Mouse (Mus musculus): Measurements from ENCODE around the gene Tmem14c. TPM values are rescaled to one million over a fixed set of nuclear protein-coding genes. Genes with fewer than 3 reads are reported as not detected.
A peak's percentile ranks its signal among the peaks of the same experiment; 100 is the strongest.

The Tmem14c gene
- polyA plus RNA-seq (2016; fragmentation: Nextera tagmentation; extraction: Ambion mirVana), result 196 and 204 TPM in 2 replicates

- Histone ChIP-seq H3K9ac (replicated peaks) (peak within 1 kb of the TSS; percentile 73), H3K4me1 (replicated peaks) (peaks cover 9% of the 10 kb centered on the region), H3K27ac (peak within 1 kb of the TSS; percentile 89), H3K4me3 (replicated peaks) (peak within 1 kb of the TSS; percentile 64), H3K9me3 (no peaks in the 10 kb centered on the region), H3K36me3 (peaks cover 64% of the 10 kb centered on the region), H3K4me2 (peak within 1 kb of the TSS; percentile 82), H3K27me3 (no peaks in the 10 kb centered on the region)
- WGBS, result under 1% methylated on average over 43 of the region's 43 CpGs
- ATAC-seq (ENCODE audit: insufficient number of reproducible peaks, insufficient read depth, low FRiP score, low TSS enrichment, low read depth), result peak; percentile 97
These were observed at the start of gene Tmem14c for GRCm38 (mm10) chr13:41015829-41016634. Tmem14c (plus strand) TSS chr13:41016292.

- ATAC-seq (ENCODE audit: insufficient number of reproducible peaks, insufficient read depth, low FRiP score, low TSS enrichment, low read depth), result no peak
- H3K9ac ChIP-seq (replicated peaks), result no peak overlapping the region
These were observed 48.5 kb upstream of the Tmem14c start for GRCm38 (mm10) chr13:40967609-40968008.

GRCm38 (mm10) chr13:40968564-40968963 lies 47.5 kb upstream of the Tmem14c start:
- H3K9me3 ChIP-seq, result no peaks in the 10 kb centered on the region
- WGBS, result 86% methylated on average over 5 of the region's 5 CpGs

More at GRCm38 (mm10) chr13:40967609-40968008, 48.5 kb upstream of the Tmem14c start:
- H3K4me1 ChIP-seq (replicated peaks), result no peaks in the 10 kb centered on the region
- no peaks in the 10 kb centered on the region for H3K9me3 ChIP-seq
- H3K27me3 ChIP-seq, result no peaks in the 10 kb centered on the region
- no peak overlapping the region for H3K27ac ChIP-seq
- no peak overlapping the region for H3K4me3 ChIP-seq (replicated peaks)
- no peak overlapping the region for H3K4me2 ChIP-seq
- 91% methylated on average over 10 of the region's 10 CpGs for WGBS
- no peaks in the 10 kb centered on the region for H3K36me3 ChIP-seq

GRCm38 (mm10) chr13:40969761-40970390 lies 46.2 kb upstream of the Tmem14c start:
- no peak overlapping the region for H3K9ac ChIP-seq (replicated peaks)
- no peaks in the 10 kb centered on the region for H3K36me3 ChIP-seq
- H3K4me1 ChIP-seq (replicated peaks), result no peaks in the 10 kb centered on the region
- H3K4me2 ChIP-seq, result no peak overlapping the region
- ATAC-seq (ENCODE audit: insufficient number of reproducible peaks, insufficient read depth, low FRiP score, low TSS enrichment, low read depth), result no peak
- 90% methylated on average over 4 of the region's 4 CpGs for WGBS
- H3K27ac ChIP-seq, result no peak overlapping the region
- H3K27me3 ChIP-seq, result no peaks in the 10 kb centered on the region
- no peak overlapping the region for H3K4me3 ChIP-seq (replicated peaks)
- no peaks in the 10 kb centered on the region for H3K9me3 ChIP-seq

More at GRCm38 (mm10) chr13:40968564-40968963, 47.5 kb upstream of the Tmem14c start:
- H3K27ac ChIP-seq, result no peak overlapping the region
- no peaks in the 10 kb centered on the region for H3K36me3 ChIP-seq
- no peaks in the 10 kb centered on the region for H3K27me3 ChIP-seq
- H3K4me2 ChIP-seq, result no peak overlapping the region
- no peak overlapping the region for H3K4me3 ChIP-seq (replicated peaks)
- ATAC-seq (ENCODE audit: insufficient number of reproducible peaks, insufficient read depth, low FRiP score, low TSS enrichment, low read depth), result no peak
- no peak overlapping the region for H3K9ac ChIP-seq (replicated peaks)
- no peaks in the 10 kb centered on the region for H3K4me1 ChIP-seq (replicated peaks)

GRCm38 (mm10) chr13:40971261-40971660 lies 44.8 kb upstream of the Tmem14c start:
- no peaks in the 10 kb centered on the region for H3K27me3 ChIP-seq
- H3K9ac ChIP-seq (replicated peaks), result no peak overlapping the region
- H3K4me3 ChIP-seq (replicated peaks), result no peak overlapping the region
- ATAC-seq (ENCODE audit: insufficient number of reproducible peaks, insufficient read depth, low FRiP score, low TSS enrichment, low read depth), result no peak
- no peaks in the 10 kb centered on the region for H3K36me3 ChIP-seq
- H3K9me3 ChIP-seq, result no peaks in the 10 kb centered on the region
- WGBS, result 84% methylated on average over 5 of the region's 5 CpGs
- H3K27ac ChIP-seq, result no peak overlapping the region
- H3K4me1 ChIP-seq (replicated peaks), result no peaks in the 10 kb centered on the region
- no peak overlapping the region for H3K4me2 ChIP-seq

- H3K9ac ChIP-seq (replicated peaks), result no peak overlapping the region
- no peak overlapping the region for H3K27ac ChIP-seq
- H3K4me3 ChIP-seq (replicated peaks), result no peak overlapping the region
- 85% methylated on average over 2 of the region's 2 CpGs for WGBS
- H3K27me3 ChIP-seq, result no peaks in the 10 kb centered on the region
- no peaks in the 10 kb centered on the region for H3K36me3 ChIP-seq
- no peaks in the 10 kb centered on the region for H3K4me1 ChIP-seq (replicated peaks)
- H3K9me3 ChIP-seq, result no peaks in the 10 kb centered on the region
- H3K4me2 ChIP-seq, result no peak overlapping the region
- ATAC-seq (ENCODE audit: insufficient number of reproducible peaks, insufficient read depth, low FRiP score, low TSS enrichment, low read depth), result no peak
These were observed 44.3 kb upstream of the Tmem14c start for GRCm38 (mm10) chr13:40971831-40972230.

- Histone ChIP-seq H3K9me3 (no peaks in the 10 kb centered on the region), H3K4me2 (no peak overlapping the region), H3K27ac (no peak overlapping the region), H3K4me3 (replicated peaks) (no peak overlapping the region), H3K9ac (replicated peaks) (no peak overlapping the region), H3K4me1 (replicated peaks) (no peaks in the 10 kb centered on the region), H3K27me3 (no peaks in the 10 kb centered on the region), H3K36me3 (no peaks in the 10 kb centered on the region)
- ATAC-seq (ENCODE audit: insufficient number of reproducible peaks, insufficient read depth, low FRiP score, low TSS enrichment, low read depth), result no peak
- WGBS, result 94% methylated on average over 5 of the region's 5 CpGs
These were observed 43.1 kb upstream of the Tmem14c start for GRCm38 (mm10) chr13:40972976-40973375.

- no peak overlapping the region for H3K9ac ChIP-seq (replicated peaks)
- no peaks in the 10 kb centered on the region for H3K36me3 ChIP-seq
- 12% methylated on average over 7 of the region's 7 CpGs for WGBS
- no peaks in the 10 kb centered on the region for H3K9me3 ChIP-seq
- H3K27me3 ChIP-seq, result no peaks in the 10 kb centered on the region
- H3K27ac ChIP-seq, result no peak overlapping the region
- H3K4me2 ChIP-seq, result no peak overlapping the region
- H3K4me1 ChIP-seq (replicated peaks), result no peaks in the 10 kb centered on the region
- ATAC-seq (ENCODE audit: insufficient number of reproducible peaks, insufficient read depth, low FRiP score, low TSS enrichment, low read depth), result no peak
- no peak overlapping the region for H3K4me3 ChIP-seq (replicated peaks)
These were observed 38.5 kb upstream of the Tmem14c start for GRCm38 (mm10) chr13:40977609-40978008.

GRCm38 (mm10) chr13:40978652-40979051 lies 37.4 kb upstream of the Tmem14c start:
- H3K9me3 ChIP-seq, result no peaks in the 10 kb centered on the region
- no peak overlapping the region for H3K4me2 ChIP-seq
- H3K9ac ChIP-seq (replicated peaks), result no peak overlapping the region
- WGBS, result 77% methylated on average over 4 of the region's 4 CpGs
- H3K4me3 ChIP-seq (replicated peaks), result no peak overlapping the region
- H3K36me3 ChIP-seq, result no peaks in the 10 kb centered on the region
- H3K27me3 ChIP-seq, result no peaks in the 10 kb centered on the region
- ATAC-seq (ENCODE audit: insufficient number of reproducible peaks, insufficient read depth, low FRiP score, low TSS enrichment, low read depth), result no peak
- no peak overlapping the region for H3K27ac ChIP-seq
- H3K4me1 ChIP-seq (replicated peaks), result no peaks in the 10 kb centered on the region

GRCm38 (mm10) chr13:40979321-40979720 lies 36.8 kb upstream of the Tmem14c start:
- H3K4me1 ChIP-seq (replicated peaks), result no peaks in the 10 kb centered on the region
- no peak for ATAC-seq (ENCODE audit: insufficient number of reproducible peaks, insufficient read depth, low FRiP score, low TSS enrichment, low read depth)
- no peak overlapping the region for H3K27ac ChIP-seq
- H3K4me2 ChIP-seq, result no peak overlapping the region
- H3K9me3 ChIP-seq, result no peaks in the 10 kb centered on the region
- no peaks in the 10 kb centered on the region for H3K27me3 ChIP-seq
- WGBS, result 67% methylated on average over 2 of the region's 2 CpGs
- H3K36me3 ChIP-seq, result no peaks in the 10 kb centered on the region
- no peak overlapping the region for H3K4me3 ChIP-seq (replicated peaks)
- H3K9ac ChIP-seq (replicated peaks), result no peak overlapping the region

GRCm38 (mm10) chr13:40982759-40983158 lies 33.3 kb upstream of the Tmem14c start:
- no peaks in the 10 kb centered on the region for H3K9me3 ChIP-seq
- WGBS, result 90% methylated on average over 1 of the region's 1 CpGs
- H3K36me3 ChIP-seq, result no peaks in the 10 kb centered on the region
- no peak for ATAC-seq (ENCODE audit: insufficient number of reproducible peaks, insufficient read depth, low FRiP score, low TSS enrichment, low read depth)
- H3K27me3 ChIP-seq, result no peaks in the 10 kb centered on the region
- H3K9ac ChIP-seq (replicated peaks), result no peak overlapping the region
- no peak overlapping the region for H3K4me3 ChIP-seq (replicated peaks)
- no peak overlapping the region for H3K4me2 ChIP-seq
- H3K4me1 ChIP-seq (replicated peaks), result no peaks in the 10 kb centered on the region
- no peak overlapping the region for H3K27ac ChIP-seq

All from limb, embryonic 12.5 days (tissue).